Mouse (Mus musculus): Measurements from ENCODE around the gene Noxred1. TPM values are rescaled to one million over a fixed set of nuclear protein-coding genes. Genes with fewer than 3 reads are reported as not detected.

Noxred1 gene
- total and polyA plus RNA-seq, 2 experiments from 2014 or later = 0.48 to 0.84 TPM

DNA sequence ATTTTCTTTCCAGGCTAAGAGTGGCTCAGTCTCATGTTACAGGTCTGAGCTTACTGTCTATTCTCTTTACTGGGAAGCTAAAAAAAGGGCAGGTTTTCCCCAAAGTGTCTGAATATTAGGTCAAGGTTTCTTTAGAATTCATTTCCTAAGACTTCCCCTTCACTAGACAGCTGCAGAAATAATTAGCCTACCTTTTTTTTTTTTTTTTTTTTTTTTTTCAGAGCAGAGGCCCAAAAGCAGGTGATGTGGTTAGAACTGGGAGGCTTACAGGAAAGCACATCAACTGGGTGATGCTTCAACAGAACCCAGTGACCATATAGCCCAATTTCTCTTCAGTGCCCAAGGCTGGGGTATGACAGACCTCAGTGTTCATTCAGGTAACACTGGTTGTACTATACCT is 42.2 kb downstream of the Noxred1 start:
- TF ChIP-seq CTCF (IDR thresholded peaks at IDR 0.05; ENCODE audit: low read depth) = no peak
- Histone ChIP-seq H3K4me1 (ENCODE audit: insufficient read depth, low read length) (no peaks in the 10 kb centered on the region), H3K9ac (replicated peaks; ENCODE audit: low read length) (no peak overlapping the region), H3K36me3 (ENCODE audit: insufficient read depth, low read length) (no peaks in the 10 kb centered on the region), H3K27me3 (ENCODE audit: insufficient read depth, low read length) (no peaks in the 10 kb centered on the region), H3K4me3 (ENCODE audit: low read length) (no peak overlapping the region), H3K27ac (no peak overlapping the region), H3K9me3 (ENCODE audit: low read length) (no peaks in the 10 kb centered on the region), H3K4me2 (ENCODE audit: low read depth, low read length) (no peak overlapping the region)
- ATAC-seq = no peak
- no peak for DNase-seq (ENCODE audit: low spot score)

DNA sequence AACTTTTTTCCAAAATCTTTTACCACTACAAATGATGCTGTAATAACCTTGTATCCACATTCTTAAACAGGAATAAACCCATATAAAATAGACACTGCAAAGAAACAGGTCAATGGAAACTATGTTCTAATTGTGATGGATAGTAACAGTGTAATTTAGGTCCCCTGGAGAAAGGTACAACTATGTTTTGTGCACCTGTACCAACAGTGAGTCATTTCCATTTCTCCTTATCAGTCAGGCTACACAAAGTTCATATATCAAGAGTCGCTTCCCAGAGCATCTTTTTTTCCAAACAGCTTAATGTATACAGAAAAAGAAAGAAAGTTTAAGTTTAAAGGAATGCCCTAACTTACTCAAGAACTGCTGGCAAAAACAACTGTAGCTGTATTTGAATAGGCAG is 43.5 kb downstream of the Noxred1 start:
- TF ChIP-seq CTCF (IDR thresholded peaks at IDR 0.05; ENCODE audit: low read depth) = no peak
- WGBS = 90% methylated on average over 1 of the region's 1 CpGs

DNA sequence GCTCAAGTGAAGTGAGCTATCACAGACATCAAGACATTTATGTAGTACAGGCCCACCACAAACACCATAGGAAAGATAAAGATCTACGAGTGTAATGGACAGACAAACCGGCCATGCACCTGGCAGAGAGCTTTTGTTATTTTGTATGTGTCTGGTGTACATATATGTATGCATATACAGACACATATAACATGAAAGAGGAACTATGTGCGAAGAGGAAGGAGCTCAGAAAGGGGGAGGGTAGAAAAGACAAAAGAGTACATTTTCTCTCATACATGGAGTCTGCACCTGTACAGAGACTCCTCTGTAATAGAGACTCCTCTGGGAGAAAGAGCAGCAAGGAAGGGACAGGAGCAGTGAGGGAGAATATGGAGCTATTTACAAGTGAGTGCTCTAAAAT is 45.5 kb downstream of the Noxred1 start:
- H3K27ac ChIP-seq = no peak overlapping the region
- WGBS = 94% methylated on average over 3 of the region's 3 CpGs
- DNase-seq (ENCODE audit: low spot score) (no peak), ATAC-seq (no peak)
- no peaks in the 10 kb centered on the region for H3K4me1 ChIP-seq (ENCODE audit: insufficient read depth, low read length)
- TF ChIP-seq CTCF (IDR thresholded peaks at IDR 0.05; ENCODE audit: low read depth) = no peak
- no peaks in the 10 kb centered on the region for H3K36me3 ChIP-seq (ENCODE audit: insufficient read depth, low read length)
- no peaks in the 10 kb centered on the region for H3K27me3 ChIP-seq (ENCODE audit: insufficient read depth, low read length)
- H3K9me3 ChIP-seq (ENCODE audit: low read length) = no peaks in the 10 kb centered on the region
- no peak overlapping the region for H3K4me3 ChIP-seq (ENCODE audit: low read length)
- H3K9ac ChIP-seq (replicated peaks; ENCODE audit: low read length) = no peak overlapping the region
- no peak overlapping the region for H3K4me2 ChIP-seq (ENCODE audit: low read depth, low read length)

More for the DNA sequence above, 43.5 kb downstream of the Noxred1 start:
- no peaks in the 10 kb centered on the region for H3K36me3 ChIP-seq (ENCODE audit: insufficient read depth, low read length)
- H3K27me3 ChIP-seq (ENCODE audit: insufficient read depth, low read length) = no peaks in the 10 kb centered on the region
- no peak overlapping the region for H3K4me3 ChIP-seq (ENCODE audit: low read length)
- H3K27ac ChIP-seq = no peak overlapping the region
- no peaks in the 10 kb centered on the region for H3K4me1 ChIP-seq (ENCODE audit: insufficient read depth, low read length)
- H3K9me3 ChIP-seq (ENCODE audit: low read length) = no peaks in the 10 kb centered on the region
- no peak overlapping the region for H3K4me2 ChIP-seq (ENCODE audit: low read depth, low read length)
- H3K9ac ChIP-seq (replicated peaks; ENCODE audit: low read length) = no peak overlapping the region
- ATAC-seq (no peak), DNase-seq (ENCODE audit: low spot score) (no peak)

DNA sequence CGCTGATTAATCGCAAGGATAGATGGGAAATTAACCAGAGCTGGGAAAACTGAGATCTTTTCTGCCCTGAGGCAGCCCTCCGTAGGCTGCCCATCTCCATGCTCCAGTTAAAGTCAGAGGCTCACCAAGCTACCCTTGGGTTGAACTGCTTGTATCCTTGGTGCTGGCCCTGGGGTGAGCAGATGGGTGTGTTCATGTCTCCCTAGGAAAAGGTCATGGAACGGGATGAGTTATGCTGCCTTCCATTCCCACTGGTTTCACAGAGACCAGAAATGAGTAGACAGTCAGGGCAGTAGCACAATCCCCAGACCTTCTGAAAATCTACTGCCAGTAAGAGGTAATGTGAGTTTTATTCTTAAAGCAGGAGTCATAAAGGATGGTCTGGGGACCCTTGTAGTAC is 60.9 kb downstream of the Noxred1 start:
- no peak for TF ChIP-seq CTCF (IDR thresholded peaks at IDR 0.05; ENCODE audit: low read depth)
- WGBS = 92% methylated on average over 4 of the region's 4 CpGs
- H3K4me1 ChIP-seq (ENCODE audit: insufficient read depth, low read length) = no peaks in the 10 kb centered on the region
- H3K36me3 ChIP-seq (ENCODE audit: insufficient read depth, low read length) = peaks cover 9% of the 10 kb centered on the region; the same call in 1 of the 2 replicates
- H3K27me3 ChIP-seq (ENCODE audit: insufficient read depth, low read length) = no peaks in the 10 kb centered on the region
- no peak overlapping the region for H3K4me2 ChIP-seq (ENCODE audit: low read depth, low read length)
- no peak for DNase-seq (ENCODE audit: low spot score)
- no peak overlapping the region for H3K9ac ChIP-seq (replicated peaks; ENCODE audit: low read length)
- H3K27ac ChIP-seq = no peak overlapping the region
- no peak for ATAC-seq
- no peaks in the 10 kb centered on the region for H3K9me3 ChIP-seq (ENCODE audit: low read length)
- H3K4me3 ChIP-seq (ENCODE audit: low read length) = no peak overlapping the region

DNA sequence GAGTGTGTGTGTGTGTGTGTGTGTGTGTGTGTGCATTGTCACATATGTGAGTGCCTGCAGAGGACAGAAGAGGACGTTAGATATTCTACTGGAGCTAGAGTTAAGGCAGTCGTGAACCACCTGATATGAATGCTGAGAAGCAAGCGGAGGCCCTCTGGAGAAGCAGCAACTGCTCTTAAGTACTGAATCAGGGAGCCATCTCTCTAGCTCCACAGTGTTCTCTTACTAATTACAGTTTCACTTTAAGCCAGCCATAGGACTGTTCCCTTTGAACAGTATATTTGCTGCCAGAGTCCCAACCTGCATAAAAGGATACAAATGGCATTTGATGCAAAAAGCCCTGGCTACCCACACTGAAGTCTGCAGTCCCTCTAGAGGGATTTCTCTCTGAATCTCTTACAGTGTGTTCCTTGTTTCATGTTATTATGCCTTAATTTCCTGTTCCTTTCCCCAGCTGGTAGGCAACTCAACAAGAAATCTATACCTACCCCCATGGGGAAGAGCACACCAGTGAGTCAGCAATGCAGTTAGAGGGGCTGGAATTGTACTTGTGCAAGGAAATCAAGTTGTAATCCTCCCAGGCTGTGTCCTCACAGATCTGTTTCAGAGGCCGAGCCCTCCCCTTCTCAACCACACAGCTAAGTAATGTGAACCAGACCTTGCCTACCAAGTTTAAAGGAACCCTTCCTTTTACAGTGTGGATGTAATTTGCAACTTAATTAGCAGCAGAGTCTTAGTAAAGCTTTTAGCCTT is 63.2 kb downstream of the Noxred1 start:
- H3K27ac ChIP-seq = peak overlapping the region; percentile 6; the same call in 1 of the 2 replicates
- no peaks in the 10 kb centered on the region for H3K4me1 ChIP-seq (ENCODE audit: insufficient read depth, low read length)
- H3K4me2 ChIP-seq (ENCODE audit: low read depth, low read length) = no peak overlapping the region
- H3K9me3 ChIP-seq (ENCODE audit: low read length) = no peaks in the 10 kb centered on the region
- TF ChIP-seq CTCF (IDR thresholded peaks at IDR 0.05; ENCODE audit: low read depth) = no peak
- H3K36me3 ChIP-seq (ENCODE audit: insufficient read depth, low read length) = peaks cover 22% of the 10 kb centered on the region; the same call in 1 of the 2 replicates
- DNase-seq (ENCODE audit: low spot score) (peak; percentile 8), ATAC-seq (no peak)
- H3K9ac ChIP-seq (replicated peaks; ENCODE audit: low read length) = no peak overlapping the region
- H3K4me3 ChIP-seq (ENCODE audit: low read length) = no peak overlapping the region
- H3K27me3 ChIP-seq (ENCODE audit: insufficient read depth, low read length) = no peaks in the 10 kb centered on the region
- 77% methylated on average over 4 of the region's 4 CpGs for WGBS

Small RNA genes within 50 kb of the gene (microRNA-seq; reads per million reads assigned to microRNA genes)
- gene Gm47293 = 0 reads per million in 2 experiments

Other genes with a start within 250 kb of the Noxred1 start
- gene Zdhhc22, start 248.3 kb downstream of the Noxred1 start, total RNA-seq (2014; rRNA removed) = 38.6 and 39.4 TPM in 2 replicates
- gene Zdhhc22, start 248.3 kb downstream of the Noxred1 start, polyA plus RNA-seq (2015; fragmentation: Nextera tagmentation; extraction: Ambion mirVana) = 21.8 and 25.2 TPM in 2 replicates
- 23.3 and 25.7 TPM in 2 replicates for gene Tmem63c, start 217.4 kb downstream of the Noxred1 start, total RNA-seq (2014; rRNA removed)
- gene Tmem63c, start 217.4 kb downstream of the Noxred1 start, polyA plus RNA-seq (2015; fragmentation: Nextera tagmentation; extraction: Ambion mirVana) = 7.9 and 8.6 TPM in 2 replicates
- gene Ngb, start 136.2 kb downstream of the Noxred1 start, total RNA-seq (2014; rRNA removed) = 9.3 and 11.8 TPM in 2 replicates
- 9.1 and 9.4 TPM in 2 replicates for gene Ngb, start 136.2 kb downstream of the Noxred1 start, polyA plus RNA-seq (2015; fragmentation: Nextera tagmentation; extraction: Ambion mirVana)
- 56.3 and 61.1 TPM in 2 replicates for gene Gstz1, start 91.6 kb downstream of the Noxred1 start, total RNA-seq (2014; rRNA removed)
- 45.6 and 45.8 TPM in 2 replicates for gene Gstz1, start 91.6 kb downstream of the Noxred1 start, polyA plus RNA-seq (2015; fragmentation: Nextera tagmentation; extraction: Ambion mirVana)
- 31.0 and 40.7 TPM in 2 replicates for gene Pomt2, start 90.8 kb downstream of the Noxred1 start, total RNA-seq (2014; rRNA removed)
- gene Pomt2, start 90.8 kb downstream of the Noxred1 start, polyA plus RNA-seq (2015; fragmentation: Nextera tagmentation; extraction: Ambion mirVana) = 12.0 and 12.4 TPM in 2 replicates
- gene Samd15, start 39.0 kb downstream of the Noxred1 start, total RNA-seq (2014; rRNA removed) = 0.10 and 0.83 TPM in 2 replicates
- 2.3 TPM in 2 replicates for gene Samd15, start 39.0 kb downstream of the Noxred1 start, polyA plus RNA-seq (2015; fragmentation: Nextera tagmentation; extraction: Ambion mirVana)
- 13.7 and 14.0 TPM in 2 replicates for gene Tmed8, start 38.3 kb downstream of the Noxred1 start, total RNA-seq (2014; rRNA removed)
- gene Tmed8, start 38.3 kb downstream of the Noxred1 start, polyA plus RNA-seq (2015; fragmentation: Nextera tagmentation; extraction: Ambion mirVana) = 3.4 and 3.9 TPM in 2 replicates
- 51.6 and 61.3 TPM in 2 replicates for gene Vipas39, start 27.5 kb upstream of the Noxred1 start, total RNA-seq (2014; rRNA removed)
- gene Vipas39, start 27.5 kb upstream of the Noxred1 start, polyA plus RNA-seq (2015; fragmentation: Nextera tagmentation; extraction: Ambion mirVana) = 49.8 and 50.5 TPM in 2 replicates
- gene Ahsa1, start 27.7 kb upstream of the Noxred1 start, total RNA-seq (2014; rRNA removed) = 75.0 and 102 TPM in 2 replicates
- 177 and 178 TPM in 2 replicates for gene Ahsa1, start 27.7 kb upstream of the Noxred1 start, polyA plus RNA-seq (2015; fragmentation: Nextera tagmentation; extraction: Ambion mirVana)
- gene Ism2, start 61.0 kb upstream of the Noxred1 start, total RNA-seq (2014; rRNA removed) = 2.1 and 6.1 TPM in 2 replicates
- 1.5 and 1.9 TPM in 2 replicates for gene Ism2, start 61.0 kb upstream of the Noxred1 start, polyA plus RNA-seq (2015; fragmentation: Nextera tagmentation; extraction: Ambion mirVana)
- gene Sptlc2, start 149.6 kb upstream of the Noxred1 start, total RNA-seq (2014; rRNA removed) = 32.8 and 38.0 TPM in 2 replicates
- gene Sptlc2, start 149.6 kb upstream of the Noxred1 start, polyA plus RNA-seq (2015; fragmentation: Nextera tagmentation; extraction: Ambion mirVana) = 86.9 and 88.7 TPM in 2 replicates
- gene Slirp, start 205.2 kb upstream of the Noxred1 start, total RNA-seq (2014; rRNA removed) = 84.2 and 159 TPM in 2 replicates
- gene Slirp, start 205.2 kb upstream of the Noxred1 start, polyA plus RNA-seq (2015; fragmentation: Nextera tagmentation; extraction: Ambion mirVana) = 215 and 224 TPM in 2 replicates
- gene Alkbh1, start 205.3 kb upstream of the Noxred1 start, total RNA-seq (2014; rRNA removed) = 23.0 and 25.8 TPM in 2 replicates
- gene Alkbh1, start 205.3 kb upstream of the Noxred1 start, polyA plus RNA-seq (2015; fragmentation: Nextera tagmentation; extraction: Ambion mirVana) = 41.3 and 41.9 TPM in 2 replicates
- 25.5 and 35.8 TPM in 2 replicates for gene Snw1, start 233.5 kb upstream of the Noxred1 start, total RNA-seq (2014; rRNA removed)
- gene Snw1, start 233.5 kb upstream of the Noxred1 start, polyA plus RNA-seq (2015; fragmentation: Nextera tagmentation; extraction: Ambion mirVana) = 88.7 and 91.1 TPM in 2 replicates

All from hindbrain, postnatal 0 days (tissue).